Mouse (Mus musculus) megakaryocyte, embryonic 14.5 days (primary cell): ENCODE results near the gene Alg10b.

Experiments
- FLI1 ChIP-seq: IDR thresholded peaks from 2 replicates; pipeline ENCODE4 v1.6.1; 2012; ENCODE audit warnings: low read length, inconsistent platforms, mixed read lengths
- GATA1 ChIP-seq: IDR thresholded peaks from 3 replicates; pipeline ENCODE4 v1.6.1; 2012; ENCODE audit warnings: mixed read lengths, low read length, inconsistent platforms, borderline replicate concordance

GRCm38 (mm10) chr15:90184743-90185142, 39.4 kb upstream of the Alg10b start:
- TF ChIP-seq GATA1 (no peak), FLI1 (no peak)
